Mouse (Mus musculus) left cerebral cortex, postnatal 36 days (tissue): ENCODE data around the gene Prpf18. TPM values are rescaled to one million over a fixed set of nuclear protein-coding genes. Genes with fewer than 3 reads are reported as not detected.

Source experiments
- DNase-seq, 2 experiments: peaks; one replicate each; pipeline ENCODE4 v3.0.0; 2021 to 2022; ENCODE audit warnings: low spot score in 2 of 2, mixed read lengths in 1 of 2
- intact Hi-C: fragments of 180-260 bp; cut with DNase I; formaldehyde crosslinking; loops from one replicate; pipeline ENCODE4 v1.15.1; 2025
- total RNA-seq, 2 experiments: library from RNA; stranded (reverse); gene quantifications; 2 replicates each; pipeline ENCODE4 v1.2.3; 2021

Gene Prpf18
- total RNA-seq, 2 experiments from 2014 or later = 42.1 to 58.1 TPM

- DNase-seq = no peak
- intact Hi-C loops = no loop called here
Measured at GRCm38 (mm10) chr2:4580666-4581065, 71.2 kb downstream of the Prpf18 start.

- no peak for DNase-seq
- intact Hi-C loops = no loop called here
Measured at GRCm38 (mm10) chr2:4579357-4580068, 72.4 kb downstream of the Prpf18 start.

GRCm38 (mm10) chr2:4578291-4578690 is 73.6 kb downstream of the Prpf18 start:
- DNase-seq = no peak
- intact Hi-C loops = no loop called here

GRCm38 (mm10) chr2:4575975-4576374 is 75.9 kb downstream of the Prpf18 start:
- DNase-seq = no peak
- intact Hi-C loops = no loop called here

GRCm38 (mm10) chr2:4575163-4575562 is 76.8 kb downstream of the Prpf18 start:
- intact Hi-C loops = no loop called here
- DNase-seq = no peak

- intact Hi-C loops = no loop called here
- DNase-seq = no peak
Measured at GRCm38 (mm10) chr2:4574251-4574650, 77.7 kb downstream of the Prpf18 start.

- no peak for DNase-seq
- intact Hi-C loops = no loop called here
Measured at GRCm38 (mm10) chr2:4573386-4573785, 78.5 kb downstream of the Prpf18 start.

- intact Hi-C loops = no loop called here
Measured at GRCm38 (mm10) chr2:4572498-4573263, 79.2 kb downstream of the Prpf18 start.

More at GRCm38 (mm10) chr2:4572498-4573263, 79.2 kb downstream of the Prpf18 start:
- no peak for DNase-seq

Other genes with a start within 250 kb of the Prpf18 start
- 1 to 10 TPM; 1.4 to 3.1 TPM for gene Bend7, start 65.7 kb upstream of the Prpf18 start, total RNA-seq
- gene Sephs1, start 229.5 kb upstream of the Prpf18 start, total RNA-seq = 10 to 100 TPM; 22.3 to 23.9 TPM